1 mouse cellular context compared by ENCODE assay signal in genomic region chr9:65549139-65549538, GRCm38 (mm10).
TF ChIP-seq lines count a peak whose summit lies in the region.

No protein-coding gene starts in this region.

TF ChIP-seq in myocyte, 11 proteins besides CTCF, POLR2A, EP300 and RAD21 (continued from another document):
- no peak for TF ChIP-seq TCF12 (IDR thresholded peaks at IDR 0.05; ENCODE audit: insufficient read depth, poor library complexity, severe bottlenecking)
